Mouse (Mus musculus): ENCODE data around the gene Desi1.

GRCm38 (mm10) chr15:82040650-82041049 is 7.0 kb upstream of the Desi1 start:
- peak; percentile 85 for TF ChIP-seq CTCF (IDR thresholded peaks at IDR 0.05)
- TF ChIP-seq EP300 (IDR thresholded peaks at IDR 0.05): no peak
